Mouse (Mus musculus): Measurements from ENCODE around the gene Cdkal1. TPM values are rescaled to one million over a fixed set of nuclear protein-coding genes. Genes with fewer than 3 reads are reported as not detected.

The Cdkal1 gene
- 25.6 and 28.4 TPM in 2 replicates for total RNA-seq (2021)
- long read RNA-seq, experiment 1, transcript Cdkal1-201 (16 exons, 2,629 nt) = major isoform, 13 of 18 reads
- long read RNA-seq, experiment 1, partial matches to known transcripts = 3 of 18 reads
- long read RNA-seq, experiment 1, other reads (novel, unspliced or antisense) = 2 of 18 reads
- long read RNA-seq, experiment 2, transcript Cdkal1-201 (16 exons, 2,629 nt) = major isoform, 11 of 15 reads
- long read RNA-seq, experiment 2, partial matches to known transcripts = 2 of 15 reads
- long read RNA-seq, experiment 2, other reads (novel, unspliced or antisense) = 2 of 15 reads

DNA sequence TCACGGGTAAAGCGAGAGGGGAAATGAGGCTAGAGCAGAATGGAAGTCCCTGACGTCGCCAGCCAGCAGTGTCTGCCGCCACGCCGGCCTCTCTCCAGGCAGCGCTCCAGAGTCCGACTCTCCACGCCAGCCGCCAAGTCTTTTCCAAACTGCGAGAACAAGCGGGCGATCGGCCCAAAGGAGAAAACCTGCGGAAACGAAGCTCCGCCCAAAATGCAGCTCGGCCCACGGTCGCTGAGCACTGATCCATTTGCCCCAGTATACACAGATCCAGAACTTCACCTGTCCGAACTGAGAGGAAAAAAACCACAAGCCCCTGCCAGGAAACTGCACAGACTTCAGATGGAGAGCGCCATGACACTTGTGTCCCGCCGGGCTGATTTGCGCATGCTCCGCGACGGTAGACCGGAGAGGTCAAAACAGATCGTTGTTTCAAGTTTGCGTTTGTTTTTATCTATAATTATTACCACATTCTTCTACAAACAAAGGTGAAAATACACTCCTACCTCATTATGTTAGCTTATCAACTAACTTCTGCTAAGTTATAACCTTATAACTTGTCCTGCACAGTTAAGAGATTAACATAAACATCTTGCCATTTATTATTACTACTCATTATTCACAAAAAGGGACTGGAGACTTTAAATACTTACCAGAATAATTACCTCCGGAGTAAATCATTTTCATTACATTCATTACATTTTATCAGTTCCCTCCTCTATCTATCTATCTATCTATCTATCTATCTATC is at the start of gene Cdkal1:
Cdkal1 (minus strand) TSS at position 394 of the 751 bp plus-strand sequence.
- DNase-seq = peak; percentile 91

DNA sequence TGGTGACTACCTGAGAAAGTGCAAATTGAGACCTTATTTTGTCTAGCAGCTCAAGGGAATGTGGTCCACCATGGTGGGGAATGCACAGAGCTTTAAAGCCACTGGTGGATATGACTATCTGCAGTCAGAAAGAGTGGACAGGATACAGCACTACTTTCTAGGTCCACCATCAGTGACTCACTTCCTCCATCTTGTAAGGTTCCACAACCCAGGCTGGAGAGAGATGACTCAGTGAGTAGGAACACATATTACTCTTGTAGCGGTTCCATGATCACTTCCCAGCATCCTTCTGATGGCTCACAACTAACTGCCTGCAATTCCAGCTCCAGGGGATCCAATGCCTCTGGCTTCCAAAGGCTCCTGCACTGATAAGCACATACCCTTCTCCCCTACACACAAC is 47.9 kb upstream of the Cdkal1 start:
- no peak for DNase-seq

DNA sequence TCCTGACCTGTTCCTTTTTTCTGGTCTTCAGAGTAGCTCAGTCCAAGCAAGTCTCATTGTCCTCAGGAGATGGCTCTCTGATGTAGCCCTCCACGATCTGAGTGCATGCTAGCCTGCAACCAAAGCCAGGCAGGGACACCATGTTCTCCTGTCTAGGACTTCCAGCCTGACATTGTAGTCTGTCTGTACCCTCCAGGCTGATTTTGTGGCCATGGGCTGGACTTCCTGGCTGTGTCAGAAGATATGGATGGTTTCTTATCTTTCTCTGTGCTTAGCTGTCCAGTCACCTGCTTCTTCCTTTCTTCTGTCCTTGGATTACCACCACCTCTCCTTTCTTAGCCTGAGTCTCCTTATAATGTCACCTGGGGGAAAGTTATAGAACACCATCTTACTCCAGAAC is 47.2 kb upstream of the Cdkal1 start:
- DNase-seq = no peak

DNA sequence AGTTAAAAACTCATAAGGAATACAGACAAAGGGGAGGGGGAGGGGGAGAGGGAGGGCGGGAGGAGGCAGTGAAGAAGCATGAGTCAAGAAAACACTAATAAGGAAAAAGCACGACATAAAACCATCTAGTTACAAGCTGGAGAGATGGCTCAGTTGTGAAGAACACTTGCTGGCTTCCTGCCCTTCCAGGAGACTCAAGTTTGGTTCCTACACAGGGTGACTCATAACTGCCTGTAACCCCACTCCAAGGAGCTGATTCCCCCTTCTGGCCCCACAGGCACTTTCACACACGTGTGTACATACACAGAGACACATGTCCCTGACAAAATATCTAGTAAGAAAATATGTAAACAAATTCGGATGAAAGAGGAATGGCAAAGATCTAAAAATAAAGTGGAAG is 46.2 kb upstream of the Cdkal1 start:
- no peak for DNase-seq

DNA sequence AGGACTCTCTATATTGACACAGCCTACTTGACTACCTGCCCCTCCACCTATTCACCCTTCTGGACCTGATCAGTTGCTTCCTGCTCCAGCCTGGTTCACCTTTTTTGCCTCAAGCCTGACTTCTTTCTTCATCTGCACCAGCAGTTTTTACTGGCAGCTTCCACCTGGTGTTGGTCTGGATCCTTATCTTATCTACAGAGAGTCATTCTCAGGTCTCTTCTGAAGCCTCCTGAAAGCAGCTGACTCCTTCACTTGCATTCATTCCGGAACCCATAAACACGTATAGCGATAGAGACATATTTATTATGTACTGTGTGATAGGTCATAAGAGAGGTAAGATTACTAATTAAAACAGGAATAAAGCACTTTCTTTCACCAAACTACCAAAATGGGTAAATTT is 11.3 kb upstream of the Cdkal1 start:
- no peak for DNase-seq

DNA sequence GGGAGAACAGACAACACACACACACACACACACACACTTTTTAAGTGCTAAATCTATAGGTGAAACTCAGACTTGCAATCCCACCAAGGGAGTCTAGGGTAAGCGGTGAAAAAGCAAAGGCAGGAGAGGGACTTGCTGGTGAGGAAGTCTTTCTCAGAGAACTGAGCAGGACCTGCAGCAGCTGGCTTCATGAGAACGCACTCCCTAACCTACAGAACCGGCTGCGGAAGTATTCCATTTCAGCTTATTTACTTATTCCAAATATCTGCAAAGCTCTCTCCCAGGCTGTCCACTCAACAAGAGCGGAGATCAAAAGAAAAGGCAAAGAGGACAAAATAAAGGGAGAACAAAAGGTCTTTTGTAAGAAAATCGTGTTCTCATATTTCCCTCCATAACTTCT is 8.9 kb upstream of the Cdkal1 start:
- no peak for DNase-seq

DNA sequence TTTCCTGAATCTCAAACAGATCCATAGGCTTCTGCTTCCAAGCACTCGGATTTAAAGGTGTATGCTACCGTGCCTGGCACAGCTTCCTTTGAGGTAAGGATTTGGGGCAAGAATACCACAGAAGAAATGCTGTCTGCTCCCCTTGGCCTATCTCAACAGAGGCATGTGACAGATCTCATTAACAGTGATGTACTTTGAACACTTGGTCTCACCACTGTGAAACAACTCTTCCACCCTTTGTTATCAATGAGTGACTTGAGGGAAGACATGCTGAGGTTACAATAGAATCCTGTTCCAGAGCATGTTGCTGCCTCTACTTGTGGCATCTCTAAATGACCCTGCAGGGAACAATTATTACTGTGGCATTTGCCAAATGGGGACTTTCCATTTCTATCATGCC is 4.6 kb upstream of the Cdkal1 start:
- DNase-seq = no peak

DNA sequence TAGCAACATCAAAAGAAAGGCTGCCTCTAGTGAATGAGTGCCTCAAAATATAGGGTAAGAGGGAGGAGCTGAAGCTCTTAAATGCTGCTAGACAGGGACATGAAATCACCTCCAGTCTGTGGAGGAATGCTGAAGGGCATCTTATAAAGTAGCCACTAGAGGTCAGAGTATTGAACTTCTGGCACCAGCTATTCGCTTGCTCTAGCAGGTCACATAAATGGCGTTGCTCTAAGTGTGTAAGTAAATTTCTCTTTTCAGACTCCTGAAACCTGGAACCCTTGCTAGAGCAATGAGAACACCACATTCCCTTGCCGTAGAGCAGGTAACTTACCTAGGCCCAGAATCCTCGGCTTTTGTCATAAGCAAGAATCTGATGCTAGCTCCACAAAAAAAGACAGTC is 2.0 kb upstream of the Cdkal1 start:
- DNase-seq = peak; percentile 30

DNA sequence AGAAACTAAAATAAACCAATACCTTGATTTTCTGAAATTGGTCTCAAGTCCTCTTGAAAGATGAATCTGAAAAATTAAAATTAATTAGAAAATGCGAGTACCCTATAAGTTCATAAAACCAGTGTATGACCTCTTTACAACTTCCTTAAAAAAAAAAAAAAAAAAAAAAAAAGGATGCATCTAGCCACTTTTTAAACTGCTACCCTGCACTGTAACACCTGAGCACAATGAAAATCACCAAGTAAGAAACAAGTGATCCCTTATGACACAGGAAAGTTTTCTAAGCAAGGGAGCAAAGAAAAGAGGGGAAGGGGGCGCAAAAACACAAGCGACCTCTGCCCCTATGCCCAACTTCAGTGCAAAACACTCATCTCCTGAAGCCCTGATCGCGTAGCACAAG is 598 bp downstream of the Cdkal1 start:
- no peak for DNase-seq

DNA sequence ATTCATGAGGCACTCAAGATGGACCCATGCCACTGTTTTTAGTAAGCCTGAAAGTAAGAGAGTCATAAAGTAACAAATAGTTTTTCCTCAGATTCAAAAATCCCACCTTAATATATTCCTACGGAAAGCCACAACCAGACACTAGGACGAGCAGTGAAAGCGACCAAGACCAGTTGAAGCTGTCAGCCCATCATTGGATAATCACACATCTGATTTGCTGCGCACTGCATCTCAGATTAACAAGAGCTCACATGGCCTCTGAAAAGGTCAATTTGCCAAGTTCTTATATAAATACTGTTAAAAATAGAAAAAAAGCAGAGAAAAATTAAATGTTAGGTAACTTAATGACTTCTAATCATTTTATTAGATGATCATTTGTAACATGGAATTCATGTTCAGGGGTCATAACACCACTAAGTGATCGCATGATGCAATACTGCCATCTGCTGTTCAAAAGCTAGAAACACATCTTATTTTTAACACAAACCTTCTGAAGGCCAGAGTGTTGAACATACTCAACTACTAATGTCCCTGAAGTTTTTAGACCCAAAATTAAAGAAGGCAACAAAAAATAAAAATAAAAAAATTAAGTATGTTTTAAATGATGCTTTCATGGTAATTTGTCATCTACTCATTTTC is 16.9 kb downstream of the Cdkal1 start:
- DNase-seq = peak; percentile 27

DNA sequence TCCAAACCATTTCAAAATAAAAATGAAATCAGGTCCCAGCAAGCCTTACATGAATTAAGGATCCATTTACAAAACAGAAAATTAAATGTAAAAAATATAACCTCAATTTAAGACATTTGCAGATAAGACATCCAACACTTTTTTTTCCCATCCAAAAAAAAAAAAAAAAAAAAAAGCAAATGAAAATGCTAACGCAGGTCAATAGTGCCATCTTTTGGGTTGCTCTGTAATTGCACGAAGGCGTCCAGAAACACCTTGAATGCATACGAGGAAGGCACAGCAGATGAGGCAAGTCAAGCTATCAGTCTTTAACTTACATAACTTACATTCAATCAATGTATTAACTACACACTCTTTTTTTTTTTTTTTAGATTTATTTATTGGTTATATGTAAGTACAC is 20.3 kb downstream of the Cdkal1 start:
- DNase-seq = peak; percentile 52

DNA sequence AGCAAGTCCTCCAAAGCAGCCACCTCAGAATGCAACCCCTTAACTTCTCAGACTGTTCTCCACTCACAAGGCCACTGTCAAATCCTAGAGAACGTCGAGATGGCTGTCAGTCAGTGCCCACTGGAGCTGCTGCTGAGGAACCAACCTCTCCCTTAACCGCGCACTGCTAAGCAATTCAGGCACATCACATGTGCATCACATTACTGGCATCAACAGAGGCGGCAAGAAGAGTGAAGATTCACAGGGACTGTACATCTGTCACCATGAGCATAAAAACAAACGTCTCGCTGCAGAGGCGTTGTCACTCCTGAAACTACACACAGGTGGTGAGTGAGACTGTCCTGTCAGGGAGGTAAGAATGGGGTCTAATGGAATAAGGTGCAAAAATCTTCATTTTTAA is 21.7 kb downstream of the Cdkal1 start:
- no peak for DNase-seq

DNA sequence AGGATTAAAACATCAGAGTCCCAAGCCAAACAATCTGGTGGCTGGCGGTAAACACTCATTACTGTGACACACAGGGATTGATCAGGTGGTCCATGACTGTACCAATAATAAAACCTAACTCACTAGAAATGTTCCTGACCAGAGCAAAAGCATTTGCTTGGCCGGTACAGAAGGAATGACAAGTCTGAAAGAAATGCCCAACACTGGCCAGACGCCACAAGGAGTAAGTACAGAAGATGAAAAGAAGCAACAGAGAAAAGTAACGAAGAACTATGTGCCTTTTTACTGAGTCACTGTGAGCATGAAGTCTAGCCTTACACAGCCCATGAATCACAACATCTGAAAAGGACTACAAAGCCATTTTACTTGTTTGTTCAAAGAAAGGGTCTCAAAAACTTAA is 24.3 kb downstream of the Cdkal1 start:
- DNase-seq = no peak

DNA sequence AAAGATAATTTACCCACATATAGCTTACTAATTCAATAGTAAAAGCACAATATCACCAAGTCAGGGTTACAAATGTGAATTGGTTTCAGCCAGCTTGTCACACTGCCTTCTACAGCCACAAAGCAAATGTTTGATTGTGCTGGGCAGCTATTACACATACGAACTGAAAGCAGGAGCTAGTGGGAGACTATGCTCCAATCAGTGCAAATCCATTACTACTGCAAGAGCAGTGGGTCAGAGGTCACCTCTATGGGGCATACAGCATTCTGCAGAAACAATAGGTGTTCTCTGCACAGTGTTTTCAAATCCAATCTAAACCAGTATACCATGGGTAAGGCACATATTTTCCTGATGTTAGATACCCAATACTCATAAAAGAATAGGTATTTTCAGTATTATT is 27.4 kb downstream of the Cdkal1 start:
- DNase-seq = no peak

DNA sequence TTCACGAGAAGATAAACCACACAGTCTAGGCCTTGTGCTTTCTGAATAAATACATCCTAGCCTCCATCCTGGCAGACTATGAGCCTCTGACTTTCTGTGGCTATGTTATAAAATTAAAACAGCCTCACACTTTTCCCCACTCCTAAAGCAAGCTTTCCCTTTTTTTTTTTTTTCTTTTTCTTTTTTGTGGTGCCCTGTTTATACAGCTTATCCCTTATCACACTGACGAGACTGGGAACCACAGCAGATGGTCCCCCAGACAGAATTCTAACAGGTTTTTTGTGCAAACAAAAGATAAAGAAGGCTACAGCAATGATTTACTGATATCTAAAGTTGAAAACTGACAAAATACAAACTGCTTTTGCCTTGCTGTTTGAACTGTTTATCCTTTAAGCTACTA is 29.0 kb downstream of the Cdkal1 start:
- no peak for DNase-seq

DNA sequence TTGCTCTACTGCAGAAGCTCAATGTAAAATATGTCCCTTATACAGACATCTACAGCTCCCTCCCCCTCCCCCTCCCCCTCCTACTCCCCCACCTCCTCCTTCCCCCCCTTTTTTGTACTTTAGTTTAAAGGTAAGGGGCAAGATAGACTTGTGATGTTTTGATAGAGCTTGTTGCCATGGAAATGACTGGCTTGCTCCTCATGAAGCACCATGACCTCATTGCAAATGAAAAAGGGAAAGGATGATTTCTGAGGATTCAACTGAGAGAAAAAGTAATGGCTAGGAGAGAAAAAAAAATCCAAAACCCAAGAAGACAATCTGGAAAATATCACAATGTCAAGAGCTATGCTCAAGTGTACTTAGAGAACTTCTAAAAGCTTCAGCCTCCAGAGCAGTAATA is 29.4 kb downstream of the Cdkal1 start:
- no peak for DNase-seq

DNA sequence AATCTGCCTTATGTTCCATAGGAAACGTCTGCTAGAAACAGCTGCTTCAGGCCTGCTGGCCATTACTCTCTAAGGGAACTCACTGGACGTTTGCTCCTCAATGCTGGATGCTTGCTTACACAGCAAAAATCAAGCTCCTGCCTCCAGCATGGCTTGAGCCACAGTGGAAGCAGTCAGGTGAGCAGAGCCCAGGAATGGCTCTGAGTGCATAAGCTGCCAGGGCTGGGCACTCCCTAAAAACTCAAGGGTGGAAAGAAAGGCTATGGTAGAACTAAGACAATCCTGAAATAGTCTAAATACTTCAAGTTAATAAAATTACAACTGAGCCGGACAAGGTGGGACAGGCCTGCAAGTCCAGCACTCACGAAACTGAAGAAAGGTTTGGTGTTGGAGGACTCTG is 30.7 kb downstream of the Cdkal1 start:
- DNase-seq = no peak

DNA sequence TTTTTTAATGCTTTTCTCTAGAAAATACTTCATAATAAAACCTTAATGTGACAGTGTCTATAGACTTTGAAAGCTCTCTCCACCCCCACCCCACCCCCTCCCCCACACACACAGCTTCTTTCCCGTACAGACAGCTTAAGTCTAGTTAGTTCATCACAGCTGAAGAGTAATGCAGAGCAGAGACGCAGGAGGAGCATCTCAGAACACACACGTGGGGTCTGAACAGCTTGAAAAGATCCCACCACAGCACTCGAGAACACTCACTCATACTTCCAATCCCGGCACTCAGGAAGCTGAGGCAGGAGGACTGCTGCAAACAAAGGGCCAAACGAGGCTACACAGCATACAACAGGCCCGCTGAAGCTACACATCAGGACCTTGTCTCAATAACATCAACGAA is 31.1 kb downstream of the Cdkal1 start:
- DNase-seq = no peak

DNA sequence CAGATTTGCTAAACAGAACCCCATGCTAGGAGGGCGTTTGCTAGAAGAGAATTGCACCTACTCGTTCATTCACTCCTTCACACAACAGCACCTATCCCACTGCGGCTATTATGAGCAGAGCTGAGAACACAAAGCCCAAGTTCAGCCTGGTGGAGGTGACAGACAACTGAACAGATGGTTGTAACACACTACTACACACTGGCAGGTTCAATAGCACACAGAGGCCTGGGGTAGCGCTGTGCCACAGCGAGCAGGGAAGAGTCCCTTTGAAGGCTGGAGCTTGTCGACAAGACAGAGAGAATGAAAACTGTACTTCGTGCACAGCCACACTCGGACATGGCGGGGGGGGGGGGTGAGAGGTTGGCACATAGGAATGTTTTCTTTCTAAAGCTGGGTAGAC is 31.6 kb downstream of the Cdkal1 start:
- DNase-seq = no peak

DNA sequence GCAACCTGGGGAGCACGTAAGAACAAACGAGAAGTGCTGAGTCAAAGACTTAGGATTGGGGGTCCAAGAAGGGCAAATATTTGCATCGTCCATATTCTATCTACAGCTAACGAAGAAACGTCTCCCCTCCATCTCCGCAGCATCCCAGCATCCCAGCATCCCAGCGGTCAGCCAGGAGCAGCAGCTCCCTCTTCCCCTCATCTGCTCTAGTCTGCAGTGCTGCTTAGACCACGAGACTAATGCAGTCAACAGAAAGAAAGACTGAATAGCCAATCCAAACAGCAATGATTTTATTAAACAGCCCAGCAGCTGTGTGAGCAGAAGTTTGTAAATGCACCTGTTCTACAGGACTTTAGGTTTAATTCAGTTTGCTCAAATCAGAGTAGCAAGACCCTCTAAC is 32.0 kb downstream of the Cdkal1 start:
- DNase-seq = no peak

DNA sequence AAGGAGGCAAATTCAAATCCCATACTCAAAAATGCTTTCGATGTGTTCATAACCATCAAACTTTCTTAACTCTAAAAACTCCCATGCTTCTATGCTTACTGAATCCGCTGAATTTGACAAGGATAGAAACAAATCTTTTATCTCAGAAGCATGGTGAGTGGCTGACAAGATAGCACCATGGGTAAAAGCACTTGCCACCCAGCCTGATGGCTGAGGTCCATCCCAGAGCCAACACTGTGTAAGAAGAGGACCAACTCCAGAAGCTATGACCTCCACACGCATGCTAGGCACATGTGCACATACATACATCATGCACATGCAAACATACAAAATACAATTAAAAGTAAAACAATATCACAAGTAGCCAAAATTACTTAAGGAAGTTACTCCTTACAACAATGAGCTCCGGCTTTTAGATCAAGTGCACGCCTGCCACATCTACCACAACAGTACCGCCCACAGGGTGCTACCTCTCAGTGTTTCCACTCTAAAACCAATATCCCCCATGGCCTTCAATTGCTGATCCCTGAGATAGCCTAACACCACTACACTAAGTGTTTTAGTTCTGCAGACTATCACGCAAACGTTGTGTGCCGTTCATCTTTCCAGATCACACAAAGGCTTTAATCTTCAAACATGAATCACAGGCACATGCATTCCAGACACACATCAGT is 35.4 kb downstream of the Cdkal1 start:
- DNase-seq = no peak

DNA sequence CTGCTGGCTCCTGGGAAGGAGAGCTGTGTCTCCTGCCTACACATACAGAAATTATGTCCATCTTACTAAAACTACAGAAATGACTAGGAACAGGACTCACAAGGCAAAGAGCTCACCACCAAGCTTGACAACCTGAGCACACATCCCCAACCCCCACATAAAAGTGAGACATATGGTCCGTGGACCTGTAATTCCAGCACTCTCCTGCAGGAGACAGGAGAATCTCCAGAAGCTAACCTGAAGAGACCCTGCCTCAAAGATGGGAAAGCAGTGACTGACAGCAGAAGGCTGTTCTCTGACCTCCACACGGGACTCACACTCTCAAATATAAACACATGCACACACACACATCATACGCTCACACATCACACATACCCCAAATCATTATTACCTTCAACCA is 36.3 kb downstream of the Cdkal1 start:
- DNase-seq = no peak

DNA sequence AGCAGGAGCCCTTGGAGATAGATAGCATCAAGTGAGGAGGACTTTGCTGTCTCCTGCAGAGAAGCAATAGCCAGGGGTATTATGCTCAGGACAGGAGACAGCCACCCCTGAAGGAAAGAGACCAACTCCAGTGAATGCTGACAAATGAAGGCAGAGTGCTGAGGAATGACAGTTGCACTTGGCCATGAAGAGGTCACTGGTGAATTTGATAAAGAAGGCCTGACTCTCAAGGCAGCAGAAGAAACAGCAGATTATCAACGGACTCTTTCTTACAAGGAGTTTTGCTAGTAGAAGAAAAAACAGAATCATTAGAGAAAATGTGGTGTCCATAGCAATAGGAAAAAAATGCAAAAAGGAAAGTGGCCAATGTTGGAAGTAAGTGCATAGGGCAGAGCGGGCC is 37.2 kb downstream of the Cdkal1 start:
- DNase-seq = no peak
